Mouse (Mus musculus): ENCODE measurements around the gene Zfpl1.
A peak's percentile ranks its signal among the peaks of the same experiment; 100 is the strongest.
"Not testable (repeated sequence)": the region's sequence is repeated elsewhere in the genome, so short reads cannot be mapped to it uniquely, and the experiment has no call there.

Zfpl1 gene

DNA sequence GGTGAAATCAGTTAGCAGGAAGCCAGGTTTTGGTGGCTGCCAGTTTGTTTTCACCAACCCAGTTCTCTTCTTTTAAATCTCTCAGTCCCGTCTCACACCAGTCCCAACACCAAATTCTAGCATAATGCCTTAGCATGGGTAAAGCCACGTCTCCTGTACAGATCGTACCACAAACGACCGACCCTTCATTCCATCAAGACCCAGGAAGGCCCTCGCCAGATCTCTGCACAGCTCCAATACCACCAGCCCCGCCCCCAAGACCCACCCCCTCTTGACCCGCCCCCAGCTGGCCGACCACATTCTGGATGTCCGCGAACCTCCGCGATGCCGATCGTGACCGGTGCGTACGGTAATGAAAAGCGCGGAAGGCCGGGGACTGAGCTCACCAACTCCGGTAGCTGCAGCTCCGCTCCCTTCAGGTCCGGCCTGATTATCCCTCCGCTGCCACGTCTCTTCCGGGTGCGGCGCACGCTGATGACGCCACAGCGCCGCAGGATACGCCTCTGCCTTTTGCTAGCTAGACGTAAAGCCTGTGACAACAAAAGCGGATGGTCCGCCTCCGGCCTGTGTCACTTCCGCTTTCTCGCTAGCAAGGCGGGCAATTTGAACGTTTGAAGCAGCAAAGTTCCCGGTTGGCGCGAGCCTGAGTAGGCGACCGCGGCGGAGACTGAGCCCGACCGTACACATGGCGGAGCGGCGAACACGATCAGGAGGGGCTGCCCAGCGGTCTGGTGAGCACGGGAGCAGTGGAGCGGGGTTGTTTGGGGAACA is at the start of gene Zfpl1, which contains the start of gene Cdca5:
Zfpl1 (minus strand) TSS at position 479 of the 771 bp plus-strand sequence.
Cdca5 (plus strand) TSS at position 506 of the 771 bp plus-strand sequence.
- peak; percentile 98 for DNase-seq (ENCODE audit: extremely low read depth, low read depth)

DNA sequence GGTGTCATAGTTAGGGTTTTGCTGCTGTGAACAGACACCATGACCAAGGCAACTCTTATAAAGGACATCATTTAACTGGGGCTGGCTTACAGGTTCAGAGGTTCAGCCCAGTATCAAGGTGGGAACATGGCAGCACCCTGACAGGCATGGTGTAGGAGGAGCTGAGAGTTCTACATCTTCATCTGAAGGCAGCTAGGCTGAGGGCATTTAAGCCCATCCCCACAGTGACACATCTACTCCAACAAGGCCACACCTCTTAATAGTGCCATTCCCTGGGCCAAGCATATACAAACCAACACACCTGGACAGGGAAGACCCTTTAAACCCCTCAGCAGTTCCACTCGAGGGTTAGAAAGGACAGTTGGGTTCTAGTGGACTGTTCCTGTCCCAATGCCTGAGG is 48.4 kb upstream of the Zfpl1 start:
- DNase-seq (ENCODE audit: extremely low read depth, low read depth), result not testable (repeated sequence)

DNA sequence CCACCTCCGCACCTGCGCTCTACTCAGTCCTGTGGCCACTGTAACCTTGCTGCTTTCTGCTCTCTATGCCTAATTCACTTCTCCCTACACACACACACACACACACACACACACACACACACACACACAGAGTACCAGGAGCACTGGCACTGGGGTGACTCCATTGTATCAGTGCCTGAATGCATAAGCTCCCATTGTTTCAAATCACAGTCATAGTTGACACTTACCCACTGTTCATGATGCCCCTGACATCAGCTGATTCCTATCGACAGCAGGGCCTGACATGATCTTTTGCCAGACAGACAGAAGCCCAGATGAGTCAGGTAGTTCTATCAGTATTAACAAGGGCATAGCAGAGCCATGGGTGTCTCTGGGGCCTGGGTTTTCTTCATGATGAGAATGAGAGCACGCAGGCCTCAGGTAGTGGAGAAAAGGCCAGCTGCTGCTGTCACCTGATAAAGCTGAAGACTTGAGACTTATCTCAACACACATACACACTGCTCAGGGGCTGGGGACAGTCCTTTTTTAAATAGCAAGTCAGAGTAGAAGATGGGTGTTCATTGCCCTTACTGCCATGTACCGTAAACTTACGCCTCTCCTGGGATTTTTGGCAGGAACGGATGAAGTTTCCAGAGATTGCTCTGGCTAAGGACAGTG is 47.5 kb upstream of the Zfpl1 start:
- DNase-seq (ENCODE audit: extremely low read depth, low read depth), result peak; percentile 27

DNA sequence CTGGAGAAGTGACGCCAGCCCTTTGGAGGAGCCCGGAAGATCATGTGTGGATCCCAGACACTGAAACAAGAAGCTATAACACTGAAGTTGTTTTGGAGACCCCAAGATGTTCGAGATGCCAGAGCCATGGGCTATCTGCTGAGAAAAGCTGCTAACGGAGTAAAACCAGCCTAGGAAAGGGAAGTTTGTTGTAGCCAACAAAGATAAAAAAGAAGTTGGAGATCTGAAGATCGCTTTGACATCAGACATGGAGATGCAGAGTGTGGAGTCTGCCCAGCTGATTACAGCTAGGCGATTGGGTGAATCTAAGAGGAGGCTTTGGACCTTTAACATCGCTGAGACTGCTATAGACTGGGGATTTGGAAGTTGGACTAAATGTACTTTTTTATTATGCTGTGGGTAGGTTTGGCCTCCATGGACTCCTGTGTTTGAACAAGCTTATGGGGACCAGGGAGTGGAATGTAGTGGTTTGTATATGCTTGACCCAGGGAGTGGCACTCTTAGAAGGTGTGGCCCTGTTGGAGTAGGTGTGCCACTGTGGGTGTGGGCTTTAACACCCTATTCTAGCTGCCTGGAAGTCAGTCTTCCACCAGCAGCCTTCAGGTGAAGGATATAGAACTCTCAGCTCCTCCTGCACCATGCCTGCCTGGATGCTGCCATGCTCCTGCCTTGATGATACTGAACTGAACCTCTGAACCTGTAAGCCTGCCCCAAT is 45.8 kb upstream of the Zfpl1 start:
- DNase-seq (ENCODE audit: extremely low read depth, low read depth), result not testable (repeated sequence)

DNA sequence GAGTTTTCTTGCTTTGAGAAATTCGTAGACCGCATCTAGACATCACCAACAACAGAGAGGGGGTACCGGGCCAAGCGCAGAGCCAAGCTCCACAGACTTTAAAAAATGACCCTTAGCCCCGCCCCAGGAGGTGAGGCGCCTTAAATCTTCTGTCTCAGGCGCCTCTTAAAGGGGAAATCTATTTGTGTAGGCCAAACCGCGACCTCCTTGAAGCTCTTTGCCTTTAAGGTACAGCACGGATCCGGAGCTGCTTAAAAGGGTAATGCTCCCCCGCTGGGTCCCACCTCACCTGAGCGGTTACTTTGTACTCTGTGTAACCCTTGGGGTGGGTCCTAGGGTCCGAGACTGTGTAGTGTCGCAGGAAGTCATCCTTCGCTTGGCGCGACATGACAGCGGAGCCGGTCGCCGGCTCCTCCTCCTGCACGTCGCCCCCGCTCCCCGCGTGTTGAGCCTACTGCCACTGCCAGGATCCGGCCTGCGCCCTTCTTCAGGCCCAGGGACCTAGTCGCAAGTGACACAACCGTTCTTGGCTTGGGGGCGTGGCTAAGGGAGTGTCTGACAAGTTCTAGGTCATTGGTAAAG is 43.1 kb upstream of the Zfpl1 start, which contains the start of gene Snx15:
Snx15 (minus strand) TSS at position 545 of the 582 bp plus-strand sequence.
- peak; percentile 96 for DNase-seq (ENCODE audit: extremely low read depth, low read depth)

DNA sequence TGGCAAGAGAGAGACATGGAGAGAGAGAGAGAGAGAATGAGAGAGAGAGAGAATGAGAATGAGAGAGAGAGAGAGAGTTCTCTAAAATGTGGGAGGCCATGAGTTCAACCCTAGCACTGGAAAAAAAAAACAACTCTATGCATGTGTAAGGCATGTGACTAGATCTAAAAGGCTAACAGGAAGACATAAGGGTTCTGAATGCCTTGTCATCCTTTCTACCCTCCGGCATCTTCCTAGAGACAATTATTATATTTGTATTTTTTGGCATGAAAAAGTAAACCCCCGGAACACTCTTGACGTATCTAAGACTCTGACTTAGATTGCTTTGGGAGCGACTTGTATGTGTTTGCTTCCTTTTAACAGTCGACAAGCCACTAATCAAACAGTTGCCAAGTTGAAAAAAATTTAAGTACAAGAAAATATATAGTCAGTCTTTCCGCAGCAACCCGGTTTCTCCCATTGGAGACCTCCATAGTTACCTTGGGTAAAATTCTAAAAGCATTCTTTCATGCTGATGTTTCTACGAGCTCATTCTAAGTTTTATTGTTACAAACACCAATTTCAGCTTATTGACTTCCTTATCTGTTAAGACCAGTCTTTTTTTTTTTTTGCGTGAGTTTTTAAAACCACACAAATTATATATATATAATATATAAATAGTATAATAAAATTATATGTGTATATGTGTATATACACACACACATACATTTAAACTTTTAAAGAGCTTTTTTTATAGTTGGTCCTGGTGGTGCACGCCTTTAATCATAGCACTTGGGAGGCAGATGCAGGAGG is 42.2 kb upstream of the Zfpl1 start:
- no peak for DNase-seq (ENCODE audit: extremely low read depth, low read depth)

DNA sequence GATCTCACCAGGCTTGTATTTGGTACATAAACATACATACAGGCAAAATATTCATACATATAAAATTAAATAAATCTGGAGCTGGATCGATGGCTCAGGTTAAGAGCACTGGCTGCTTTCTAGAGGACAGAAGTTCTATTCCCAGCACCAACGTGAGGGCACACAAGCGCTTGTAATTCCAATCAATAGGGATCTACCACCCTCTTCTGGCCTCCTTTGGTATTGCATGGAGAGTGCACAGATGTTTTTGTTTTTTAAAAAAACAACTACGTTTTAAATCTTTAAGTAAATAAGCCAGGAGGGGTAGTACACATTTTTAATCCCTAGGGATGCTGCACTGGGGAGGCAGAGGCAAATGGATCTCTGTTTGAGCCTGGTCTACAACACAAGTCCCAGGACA is 41.5 kb upstream of the Zfpl1 start:
- DNase-seq (ENCODE audit: extremely low read depth, low read depth), result peak; percentile 62

DNA sequence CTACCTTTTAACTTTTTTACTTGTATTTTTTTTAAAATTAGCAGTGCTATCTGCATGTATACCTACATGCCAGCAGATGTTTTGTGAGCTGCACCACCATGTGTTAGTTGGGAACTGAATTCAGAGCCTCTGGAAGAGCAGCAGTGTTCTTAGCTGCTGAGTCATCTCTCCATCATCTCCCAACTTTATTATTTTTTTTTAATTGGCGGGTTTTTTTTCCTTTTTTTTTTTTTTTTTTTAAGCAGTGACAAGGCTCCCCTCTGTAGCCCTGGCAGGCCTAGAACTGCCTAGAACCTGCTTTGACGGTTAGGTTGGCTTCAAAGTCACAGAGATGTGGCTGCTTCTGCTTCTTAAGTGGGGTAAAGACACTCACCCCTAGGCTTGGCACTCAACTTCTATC is 40.1 kb upstream of the Zfpl1 start:
- no peak for DNase-seq (ENCODE audit: extremely low read depth, low read depth)

DNA sequence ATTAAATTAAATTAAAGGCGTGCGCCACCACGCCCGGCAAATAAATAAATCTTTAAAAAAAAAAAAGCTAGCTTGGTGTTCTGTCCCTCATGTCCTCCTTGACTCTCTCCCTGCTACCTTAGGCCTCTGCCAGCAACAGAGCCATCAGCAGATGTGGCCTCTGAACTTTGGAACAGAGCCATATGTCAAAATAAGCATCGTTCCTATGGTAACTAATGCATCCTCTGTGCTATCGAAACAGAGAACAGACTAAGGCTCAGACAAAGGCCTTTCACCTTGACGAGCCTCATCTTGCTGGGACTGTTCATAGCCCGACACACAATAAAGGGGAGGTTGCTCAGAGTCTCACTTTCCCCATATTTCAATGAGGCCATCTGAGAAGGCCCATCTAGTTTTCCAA is 38.6 kb upstream of the Zfpl1 start:
- DNase-seq (ENCODE audit: extremely low read depth, low read depth), result no peak

DNA sequence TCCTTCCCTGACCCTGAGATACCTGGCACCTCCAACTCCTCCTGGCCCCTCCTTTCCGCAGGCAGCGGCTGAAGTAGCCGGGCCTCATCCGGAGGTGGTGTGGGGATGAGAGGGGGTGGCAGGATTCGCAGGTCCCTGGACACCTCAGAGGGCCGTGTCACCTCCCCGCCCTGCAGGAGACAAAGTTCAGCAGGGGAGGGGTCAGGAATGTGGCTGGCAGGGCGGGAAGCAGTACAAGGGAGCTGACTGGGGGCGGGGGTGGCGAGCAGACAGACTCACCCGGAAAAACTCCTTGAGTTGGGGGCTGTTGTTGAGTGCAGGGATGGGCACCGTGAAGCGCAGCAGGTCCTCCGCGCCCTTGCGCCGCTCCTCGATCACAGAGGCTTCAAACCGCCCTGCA is 37.0 kb upstream of the Zfpl1 start:
- DNase-seq (ENCODE audit: extremely low read depth, low read depth), result no peak

DNA sequence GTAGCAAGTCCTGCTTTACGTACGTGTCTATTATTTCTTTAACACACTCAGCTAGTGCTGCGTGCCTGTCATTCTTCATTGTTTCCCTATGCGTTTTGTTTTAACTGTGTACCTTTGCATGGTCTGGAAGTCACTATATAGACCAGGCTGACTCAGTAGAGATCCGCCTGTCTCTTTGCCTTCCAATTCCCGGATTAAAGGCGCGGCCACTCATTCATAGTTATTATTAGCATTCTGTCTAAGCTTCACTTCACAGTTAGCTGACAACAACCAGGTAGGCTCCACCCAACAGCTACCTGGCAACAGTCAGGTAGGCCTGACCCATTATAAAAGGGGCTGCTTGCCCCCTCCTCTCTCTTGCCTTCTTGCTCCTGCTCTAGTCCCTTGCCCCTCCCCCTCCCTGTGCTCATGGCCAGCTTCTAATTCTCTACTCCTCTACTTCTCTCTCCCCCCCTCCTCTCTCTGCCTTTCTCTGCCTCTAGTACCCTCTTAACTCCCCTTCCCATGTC is 34.0 kb upstream of the Zfpl1 start:
- no peak for DNase-seq (ENCODE audit: extremely low read depth, low read depth)

DNA sequence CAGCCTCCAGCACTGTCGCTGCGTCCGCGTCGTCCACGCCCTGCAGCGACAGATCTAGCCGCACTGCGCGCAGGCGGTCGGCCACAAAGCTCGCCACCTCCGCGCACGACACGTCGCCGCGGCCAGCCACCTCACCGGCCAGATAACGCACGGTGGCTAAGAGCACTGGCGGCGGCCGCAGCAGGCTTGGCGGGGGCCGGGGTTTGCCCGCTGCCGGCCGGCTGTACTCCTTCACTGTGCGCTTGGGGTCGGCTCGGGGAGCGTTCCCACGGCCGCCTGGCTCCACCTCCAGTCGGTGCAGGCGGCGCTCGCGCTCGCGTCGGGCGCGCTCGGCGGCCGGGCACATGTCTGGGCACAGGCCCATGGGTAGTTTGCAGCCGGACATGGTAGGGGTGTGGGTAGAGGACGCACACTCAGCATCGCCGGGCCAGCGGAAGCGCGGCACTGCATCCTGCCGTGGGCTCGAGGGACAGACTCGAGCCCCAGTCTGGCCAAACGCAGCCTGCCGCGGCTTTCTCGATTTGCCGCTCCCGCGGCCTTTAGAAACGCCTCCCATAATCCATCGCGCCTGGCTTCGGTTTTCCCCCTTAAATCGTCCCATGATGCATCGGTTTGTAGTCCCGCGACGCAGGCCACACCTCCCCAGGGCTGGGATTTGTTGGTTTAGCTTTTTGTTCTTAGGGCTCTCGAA is 33.4 kb upstream of the Zfpl1 start, which contains the start of gene Sac3d1:
Sac3d1 (minus strand) TSS at position 665 of the 691 bp plus-strand sequence.
- DNase-seq (ENCODE audit: extremely low read depth, low read depth), result peak; percentile 94

DNA sequence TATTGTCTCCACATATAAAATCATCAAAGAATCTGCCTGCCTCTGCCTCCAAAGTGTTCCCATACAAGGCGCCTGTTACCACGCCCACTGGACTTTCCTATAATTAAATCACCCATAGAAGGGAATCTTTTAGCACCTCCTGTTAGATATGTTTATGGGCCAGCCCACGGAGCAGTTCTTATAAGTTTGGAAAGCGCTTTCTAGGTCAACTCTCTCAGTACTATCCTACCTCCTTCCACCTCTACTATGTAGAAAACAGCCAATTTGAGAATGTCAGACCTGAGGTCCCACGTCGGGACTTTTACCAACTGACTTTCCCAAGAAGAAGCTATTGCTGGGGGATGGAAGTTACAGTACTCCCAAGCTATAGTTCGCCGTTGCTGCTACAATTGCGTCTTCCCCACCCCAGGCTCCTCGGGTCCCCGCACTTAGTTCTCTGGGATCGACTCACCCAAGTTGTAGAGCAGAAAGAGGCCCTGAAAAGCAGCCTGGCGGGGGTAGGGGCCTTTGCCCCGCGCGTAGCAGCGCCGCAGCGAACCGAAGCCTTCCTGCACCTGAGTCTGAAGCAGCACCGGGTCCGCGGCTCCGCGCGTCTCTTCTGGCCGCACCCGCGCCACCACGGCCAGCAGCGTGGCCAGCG is 32.7 kb upstream of the Zfpl1 start:
- DNase-seq (ENCODE audit: extremely low read depth, low read depth), result peak; percentile 35

DNA sequence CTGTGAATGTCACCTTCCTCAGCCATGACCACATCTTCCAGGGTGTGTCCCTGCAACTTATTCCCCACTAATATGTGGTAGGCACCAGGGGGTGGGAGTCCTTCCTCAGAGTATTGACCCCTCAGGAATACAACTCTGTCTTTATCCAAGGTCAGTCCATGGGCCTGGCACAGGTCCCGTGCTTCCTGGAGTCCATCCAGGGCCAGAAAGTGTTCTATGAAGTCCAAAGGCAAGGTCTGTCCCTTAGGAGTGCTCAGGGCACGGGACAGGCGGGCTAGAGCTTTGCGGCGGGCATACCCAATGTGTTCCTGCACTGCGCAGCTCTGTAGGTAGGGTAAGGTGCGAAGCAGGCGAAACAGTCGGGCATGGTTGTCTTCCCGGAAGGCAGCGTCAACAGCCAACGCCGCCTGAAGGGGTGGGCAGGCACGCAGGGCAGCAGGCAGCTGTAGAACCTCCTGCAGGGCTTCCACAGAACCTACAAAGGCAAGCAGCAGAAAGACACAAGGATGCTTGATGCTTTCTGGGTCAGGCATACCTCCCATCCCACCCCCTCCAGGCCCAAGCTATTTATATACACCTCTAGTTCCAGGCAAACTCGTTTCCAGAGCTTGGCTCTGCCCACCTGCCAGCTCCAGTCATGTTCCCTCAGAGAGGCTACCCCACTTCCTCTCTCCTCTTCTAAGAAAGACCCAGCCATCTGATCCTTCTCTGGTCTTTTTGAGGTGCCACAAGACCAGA is 31.5 kb upstream of the Zfpl1 start:
- no peak for DNase-seq (ENCODE audit: extremely low read depth, low read depth)

DNA sequence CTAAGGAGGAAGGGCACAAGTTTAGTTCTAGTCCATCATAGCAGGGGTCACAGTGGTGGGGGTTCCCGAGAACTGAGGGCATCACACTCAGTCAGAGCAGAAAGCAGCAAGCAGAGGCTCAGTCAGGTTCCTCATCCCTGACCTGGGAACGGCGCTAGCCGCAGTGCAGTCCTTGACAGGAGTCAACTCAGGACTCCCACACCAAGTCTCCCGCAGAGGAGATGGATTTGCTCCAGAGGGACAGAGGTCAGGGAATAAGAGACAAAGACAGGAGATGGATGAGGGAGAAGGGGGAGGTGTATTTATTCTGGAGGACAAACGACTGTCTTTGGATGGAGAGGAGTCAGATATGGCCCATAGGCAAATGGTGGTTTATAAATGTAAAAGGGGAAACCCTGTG is 28.4 kb upstream of the Zfpl1 start:
- no peak for DNase-seq (ENCODE audit: extremely low read depth, low read depth)

DNA sequence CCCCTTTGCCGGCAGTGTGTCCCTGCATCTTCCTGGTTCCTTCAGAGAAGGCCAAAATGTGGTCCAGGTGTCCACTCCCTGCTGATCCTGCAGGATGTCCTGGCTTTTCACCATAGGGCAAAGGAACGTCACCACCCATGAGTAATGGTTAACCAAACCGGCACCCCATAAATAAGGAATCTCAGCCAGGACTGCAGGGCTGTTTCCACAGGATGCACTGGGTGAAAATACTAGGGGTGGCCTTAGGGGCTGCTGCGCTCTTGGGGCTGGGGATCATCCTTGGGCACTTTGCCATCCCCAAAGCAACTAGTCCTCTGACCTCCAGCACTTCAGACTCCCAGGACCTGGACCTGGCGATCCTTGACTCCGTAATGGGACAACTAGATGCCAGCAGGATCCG is 20.8 kb upstream of the Zfpl1 start, which contains the start of gene Naaladl1:
Naaladl1 (plus strand) TSS at position 197 of the 400 bp plus-strand sequence.
- DNase-seq (ENCODE audit: extremely low read depth, low read depth), result no peak

DNA sequence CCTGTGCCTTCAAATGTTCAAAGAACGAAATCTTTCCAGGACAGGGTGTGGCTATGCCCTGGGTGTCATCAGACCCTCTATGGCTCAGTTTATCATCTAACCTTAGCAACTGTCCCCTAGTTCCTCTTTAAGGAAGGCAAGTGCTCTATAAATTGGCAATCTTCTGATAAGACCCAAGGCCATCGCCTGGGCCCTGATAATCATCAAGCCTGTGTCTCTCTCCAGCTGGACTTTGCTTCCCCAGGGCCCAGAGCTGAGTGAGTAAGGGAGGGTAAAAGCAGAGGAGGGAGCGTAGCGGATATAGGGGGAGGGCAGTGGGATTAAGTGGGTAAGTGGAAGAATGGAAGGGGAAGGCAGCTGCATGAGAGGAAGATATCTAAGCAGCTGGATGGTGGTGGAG is 19.7 kb upstream of the Zfpl1 start:
- peak; percentile 72 for DNase-seq (ENCODE audit: extremely low read depth, low read depth)

DNA sequence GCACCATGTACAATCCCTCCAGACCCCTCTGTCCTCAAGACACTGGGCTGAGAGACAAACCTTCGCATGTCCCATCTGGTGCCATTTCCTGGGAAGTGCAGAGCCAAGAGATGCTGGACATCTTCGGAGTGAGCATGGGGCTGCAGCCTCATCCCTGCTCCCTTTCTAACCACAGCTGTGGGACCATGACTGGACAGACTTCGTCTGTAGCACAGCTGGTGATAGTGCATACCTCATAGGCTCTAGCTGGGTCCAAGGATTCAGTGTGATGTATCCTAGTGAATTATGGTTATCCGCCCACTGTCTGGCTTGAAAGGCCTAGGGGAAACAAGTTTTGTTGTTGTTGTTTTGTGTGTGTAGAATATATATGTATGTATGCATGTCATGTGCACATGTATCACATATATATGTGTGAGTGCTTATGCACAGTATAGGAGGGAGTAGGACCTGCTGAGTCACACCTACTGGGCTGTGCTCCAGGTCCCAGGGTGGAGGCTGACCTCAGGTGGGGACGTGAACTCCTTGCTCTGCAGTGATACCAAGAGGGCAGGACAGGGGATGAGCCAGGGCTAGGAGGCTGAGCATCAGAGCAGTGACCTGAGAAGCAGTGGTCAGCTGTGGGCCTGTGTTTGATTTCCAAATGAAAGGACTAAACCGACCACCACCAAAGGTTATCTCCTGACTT is 17.6 kb upstream of the Zfpl1 start:
- no peak for DNase-seq (ENCODE audit: extremely low read depth, low read depth)
